Mouse (Mus musculus): ENCODE data around the gene Nt5c2. TPM values are rescaled to one million over a fixed set of nuclear protein-coding genes. Genes with fewer than 3 reads are reported as not detected.

Nt5c2 gene
- total RNA-seq, 1 experiment from 2014 or later = 64.5 TPM

DNA sequence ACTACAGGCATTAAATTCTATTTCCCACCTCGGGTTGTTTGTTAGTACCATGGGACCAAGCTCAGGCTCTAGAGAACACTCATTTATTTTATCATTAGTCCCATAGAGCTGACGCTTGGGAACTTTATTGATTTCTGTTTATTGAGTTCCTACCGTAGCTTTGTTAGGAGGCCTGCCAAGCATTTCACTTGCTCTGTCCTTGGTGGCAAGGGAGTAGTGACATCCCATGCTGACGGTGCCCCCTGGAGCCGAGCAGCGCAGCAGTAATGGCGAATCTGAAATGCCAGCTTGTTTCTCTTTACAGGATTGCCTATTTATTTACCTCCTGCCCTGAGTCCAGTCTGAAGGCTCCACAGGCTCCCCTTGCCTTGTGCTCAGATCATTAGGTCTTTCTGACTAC lies 168.9 kb downstream of the Nt5c2 start:
- peak; percentile 44 for DNase-seq

DNA sequence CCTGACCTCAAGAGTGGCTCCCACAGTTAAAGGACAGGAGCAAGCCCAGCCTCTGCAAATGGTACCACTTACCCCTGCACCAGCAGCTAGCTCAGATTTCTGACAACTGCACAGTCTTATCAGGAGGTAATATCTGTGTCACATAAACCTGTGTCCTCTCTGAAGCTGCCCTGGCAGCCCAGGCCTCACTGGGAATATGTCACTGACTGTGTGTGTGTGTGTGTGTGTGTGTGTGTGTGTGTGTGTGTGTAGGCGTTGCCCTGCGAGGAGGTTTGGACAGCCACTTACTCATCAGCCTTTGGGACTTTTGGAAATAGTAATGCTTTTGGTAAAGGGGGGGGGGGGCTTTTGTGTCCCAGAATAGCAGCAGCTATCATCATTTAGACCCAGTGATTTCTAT lies 171.9 kb downstream of the Nt5c2 start:
- peak; percentile 41 for DNase-seq

DNA sequence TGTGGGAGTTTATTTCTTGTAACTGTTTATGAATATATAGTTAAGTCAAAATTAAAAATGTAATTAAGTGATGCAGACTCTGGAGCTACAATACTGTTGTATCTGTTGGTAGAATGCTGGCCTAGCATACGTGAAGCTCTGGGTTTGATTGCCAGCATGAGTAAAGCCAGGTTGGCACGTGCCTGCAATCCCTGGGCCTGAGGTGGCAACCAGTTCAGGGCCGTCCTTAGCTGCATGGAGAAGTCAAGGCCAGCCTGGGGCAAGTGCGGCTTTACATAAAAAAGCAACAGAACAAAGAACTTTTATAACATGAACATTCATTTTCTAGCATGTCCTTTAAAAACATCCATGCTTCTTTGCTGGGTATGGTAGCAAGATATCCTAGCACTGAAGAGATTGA lies 173.9 kb downstream of the Nt5c2 start:
- DNase-seq = peak; percentile 41

DNA sequence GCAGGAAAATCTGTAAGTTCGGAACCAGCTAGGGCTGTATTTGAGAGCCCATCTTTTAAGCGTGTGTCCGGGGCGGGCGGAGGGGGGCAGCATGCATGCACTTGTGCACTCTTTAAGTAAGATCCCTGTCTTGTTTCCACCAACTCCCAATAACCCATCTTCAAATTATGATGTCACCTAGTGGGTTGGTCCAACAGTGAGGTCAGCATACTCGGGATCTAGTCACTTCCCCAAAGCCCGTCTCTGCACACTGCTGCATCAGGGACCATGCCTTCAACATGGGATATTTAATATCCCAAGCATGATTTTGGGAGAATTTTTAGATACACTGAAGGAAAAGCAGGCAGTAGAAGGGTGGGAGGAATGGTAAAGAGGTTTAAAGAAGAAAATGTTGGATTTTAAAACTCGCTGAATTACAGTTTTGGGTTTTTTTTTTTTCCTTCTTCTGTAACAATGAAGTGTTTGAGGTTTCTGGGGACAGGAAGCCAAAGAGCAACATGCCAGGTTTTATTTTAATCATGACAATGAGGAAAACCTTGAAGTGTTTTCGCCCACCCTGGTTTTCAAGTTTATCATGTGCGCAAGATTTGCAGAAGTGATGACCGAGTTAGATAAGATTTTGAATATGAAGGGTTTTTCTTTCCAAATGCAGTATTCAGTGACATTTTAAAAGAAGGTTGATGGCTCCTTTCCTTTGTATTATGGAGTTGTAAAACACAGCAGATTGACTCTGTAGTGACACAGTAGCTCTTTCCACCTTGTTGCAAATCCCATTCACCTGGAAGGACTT lies 177.5 kb downstream of the Nt5c2 start:
- DNase-seq = no peak

DNA sequence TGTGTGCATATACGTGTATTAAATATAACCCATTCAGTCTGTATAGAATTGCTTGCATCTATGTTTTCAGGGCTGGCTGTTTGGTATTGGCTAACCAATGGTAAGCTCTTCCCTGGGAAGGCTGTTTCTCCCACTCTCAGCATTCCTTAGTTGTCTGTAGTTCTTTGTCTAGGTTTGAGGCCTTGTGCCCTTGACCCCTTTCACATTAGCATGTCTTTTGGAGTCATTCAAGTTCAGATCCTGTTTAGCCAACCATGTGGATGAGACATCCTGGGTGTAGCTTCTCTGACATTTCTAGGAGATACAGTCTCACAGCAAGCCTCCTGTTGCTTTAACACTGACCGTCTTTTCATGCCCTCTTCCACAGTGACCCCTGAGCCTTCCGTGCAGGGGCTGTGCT lies 178.9 kb downstream of the Nt5c2 start:
- no peak for DNase-seq

DNA sequence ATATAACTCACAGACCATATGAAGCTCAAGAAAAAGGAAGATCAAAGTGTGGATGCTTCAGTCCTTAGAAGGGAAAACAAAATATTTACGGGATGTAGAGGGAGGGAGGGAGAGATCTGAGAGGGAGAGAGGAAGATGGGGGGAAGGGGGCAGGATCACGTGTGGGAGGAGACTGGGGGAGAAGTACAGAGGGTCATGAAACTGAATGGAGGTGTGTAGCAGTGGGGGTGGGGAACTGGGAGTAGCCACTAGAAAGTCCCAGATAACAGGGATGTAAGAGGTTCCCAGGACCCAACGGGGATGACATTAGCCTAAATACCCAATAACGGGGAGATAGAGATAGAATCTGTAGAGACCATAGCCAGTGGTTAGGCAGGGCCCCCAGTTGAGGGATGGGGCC lies 179.6 kb downstream of the Nt5c2 start:
- DNase-seq = no peak

DNA sequence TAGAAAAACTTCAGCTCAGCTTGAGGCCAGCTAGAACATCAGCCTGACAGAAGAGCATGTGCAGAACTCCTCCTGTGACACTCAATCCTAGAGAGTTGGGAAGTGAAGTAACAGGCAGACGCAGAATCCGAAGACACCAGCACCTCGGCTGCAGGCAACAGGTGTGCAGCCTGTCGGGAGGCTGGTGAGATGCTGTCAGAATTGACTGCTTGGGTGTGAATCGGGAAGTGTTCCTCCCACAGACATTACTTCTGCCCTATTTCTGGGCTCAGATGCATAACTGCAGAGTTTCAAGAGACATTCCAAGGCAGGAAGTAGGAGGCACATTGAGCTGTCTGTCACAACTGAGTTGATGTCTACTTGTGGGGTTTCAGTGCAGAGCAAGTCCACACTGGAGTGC lies 180.7 kb downstream of the Nt5c2 start:
- no peak for DNase-seq

Other genes starting within 250 kb of the Nt5c2 start
- 5.1 and 5.4 TPM in 2 replicates for gene Ina, start 455 bp downstream of the Nt5c2 start, total RNA-seq (2021)
- 12.2 and 14.9 TPM in 2 replicates for gene Pcgf6, start 35.8 kb upstream of the Nt5c2 start, total RNA-seq (2021)
- 4.4 and 5.3 TPM in 2 replicates for gene Taf5, start 52.6 kb upstream of the Nt5c2 start, total RNA-seq (2021)
- 518 and 539 TPM in 2 replicates for gene Usmg5, start 75.5 kb upstream of the Nt5c2 start, total RNA-seq (2021)
- 26.0 and 26.8 TPM in 2 replicates for gene Pdcd11, start 75.6 kb upstream of the Nt5c2 start, total RNA-seq (2021)
- gene Calhm2, start 123.1 kb upstream of the Nt5c2 start, total RNA-seq (2021) = 5.5 TPM in 2 replicates
- gene Calhm1, start 129.1 kb upstream of the Nt5c2 start, total RNA-seq (2021) = not detected in 2 replicates
- not detected in 2 replicates for gene Calhm3, start 142.6 kb upstream of the Nt5c2 start, total RNA-seq (2021)
- 13.0 and 13.9 TPM in 2 replicates for gene Neurl1a, start 163.7 kb upstream of the Nt5c2 start, total RNA-seq (2021)